Mouse (Mus musculus) gastrocnemius, adult 18-20 months (tissue): ENCODE measurements around the gene Itgb8. TPM values are rescaled to one million over a fixed set of nuclear protein-coding genes. Genes with fewer than 3 reads are reported as not detected.
A peak's percentile ranks its signal among the peaks of the same experiment; 100 is the strongest.

Experiments used
- DNase-seq: peaks from one replicate; pipeline ENCODE4 v3.0.0; 2021; ENCODE audit warnings: low spot score
- long read RNA-seq, 2 experiments: library from polyadenylated mRNA; stranded (forward); transcript quantifications; one replicate each; pipeline ENCODE4 v2.0.0; 2021
- total RNA-seq, 2 experiments: library from RNA; stranded (reverse); gene quantifications; 2 replicates each; pipeline ENCODE4 v1.2.3; 2021

Gene Itgb8
- under 1 TPM; 0.32 to 0.50 TPM for total RNA-seq
- long read RNA-seq, experiment 1: 0 reads
- long read RNA-seq, experiment 2: 0 reads

DNA sequence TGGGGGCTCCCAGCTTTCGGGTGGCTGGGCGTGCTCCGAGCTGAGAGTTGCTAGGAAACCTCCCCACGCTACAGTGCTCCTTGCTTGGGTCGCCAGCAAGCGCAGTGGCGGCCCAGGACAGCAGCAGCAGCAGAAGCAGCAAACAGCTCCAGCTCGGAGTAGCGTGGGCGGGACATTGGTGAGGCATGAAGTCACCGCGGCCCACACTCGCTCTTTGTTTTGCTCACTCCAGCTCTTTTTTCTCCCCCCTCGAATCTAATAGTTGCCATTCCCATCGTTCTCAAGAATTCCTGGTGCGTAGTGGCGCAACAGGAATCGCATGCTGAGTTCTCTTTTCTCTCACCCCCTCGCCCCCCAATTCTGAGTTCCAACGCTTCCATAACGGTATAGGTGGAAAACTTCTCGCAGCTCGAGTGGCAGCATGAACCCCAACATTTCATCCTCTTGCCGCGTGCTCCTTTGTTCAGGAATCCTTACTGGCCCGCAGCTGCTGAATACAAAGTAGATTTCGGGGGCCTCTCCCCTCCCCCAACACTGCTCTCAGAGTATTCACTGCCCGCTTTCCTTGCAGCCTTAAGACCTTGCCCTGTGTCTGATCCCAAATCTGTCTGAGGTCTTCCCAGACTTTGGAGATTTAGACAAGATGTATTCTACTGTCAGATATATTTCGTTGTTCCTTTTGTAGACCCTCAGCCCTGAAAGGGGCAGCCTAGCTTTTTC, at the start of gene Itgb8:
Itgb8 (minus strand) TSS at position 107 of the 720 bp plus-strand sequence.
- peak; percentile 54 for DNase-seq

DNA sequence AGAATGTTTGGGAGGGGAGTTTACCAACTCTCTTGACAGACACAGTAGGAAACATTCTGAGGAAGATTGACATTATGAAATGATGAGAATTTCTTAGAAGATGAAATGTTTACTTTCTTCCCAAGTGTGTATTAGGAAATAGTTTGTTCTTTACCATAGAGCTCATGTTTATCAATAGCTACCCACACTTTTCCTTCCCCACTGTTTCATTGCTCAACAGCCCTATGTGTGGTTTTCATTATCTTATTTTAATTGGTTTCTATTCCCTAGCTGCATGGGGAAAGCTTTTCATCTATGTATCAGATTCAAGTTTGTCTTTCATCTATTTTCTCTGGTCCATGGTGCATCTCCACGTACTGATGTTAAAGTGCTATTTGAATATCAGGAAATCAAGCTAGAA, 37.7 kb upstream of the Itgb8 start:
- no peak for DNase-seq

DNA sequence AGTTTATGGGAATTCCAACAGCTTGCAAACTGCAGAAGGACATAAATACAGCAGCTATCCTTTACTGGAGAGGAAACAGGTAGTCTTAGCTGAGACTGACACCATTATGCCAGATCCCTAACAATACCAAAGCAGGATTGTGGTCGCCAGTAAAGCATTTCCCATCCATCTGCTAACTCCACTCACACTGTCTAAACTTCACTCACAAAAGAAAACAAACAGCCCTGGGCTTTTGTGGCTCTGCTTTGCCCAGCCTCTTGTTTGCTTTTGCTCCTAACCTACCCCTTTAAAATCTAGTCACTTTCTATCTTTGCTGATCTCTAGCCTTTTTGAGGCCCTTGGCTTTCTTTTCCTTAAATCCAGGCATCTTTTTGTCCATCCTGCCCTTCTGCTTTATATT, 35.0 kb upstream of the Itgb8 start:
- no peak for DNase-seq

DNA sequence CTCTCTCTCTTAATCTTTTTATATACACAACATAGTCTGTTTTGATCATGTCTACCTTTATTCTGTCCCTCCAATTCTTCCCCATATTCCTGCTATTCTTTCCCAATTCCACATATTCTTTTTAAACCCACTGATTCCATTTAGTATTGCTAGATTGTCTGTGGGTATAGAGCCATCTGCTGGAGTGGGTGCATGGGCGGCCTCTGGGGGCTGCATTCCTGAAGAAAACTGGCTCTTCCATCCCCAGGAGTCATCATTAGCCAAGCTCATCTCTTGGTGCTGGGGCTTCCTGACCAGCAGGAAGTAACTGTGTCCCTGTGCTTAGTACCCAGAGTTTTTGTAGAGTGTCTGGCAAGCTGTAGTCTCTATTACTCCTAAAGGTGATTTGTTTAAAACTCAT, 33.4 kb upstream of the Itgb8 start:
- DNase-seq: no peak

DNA sequence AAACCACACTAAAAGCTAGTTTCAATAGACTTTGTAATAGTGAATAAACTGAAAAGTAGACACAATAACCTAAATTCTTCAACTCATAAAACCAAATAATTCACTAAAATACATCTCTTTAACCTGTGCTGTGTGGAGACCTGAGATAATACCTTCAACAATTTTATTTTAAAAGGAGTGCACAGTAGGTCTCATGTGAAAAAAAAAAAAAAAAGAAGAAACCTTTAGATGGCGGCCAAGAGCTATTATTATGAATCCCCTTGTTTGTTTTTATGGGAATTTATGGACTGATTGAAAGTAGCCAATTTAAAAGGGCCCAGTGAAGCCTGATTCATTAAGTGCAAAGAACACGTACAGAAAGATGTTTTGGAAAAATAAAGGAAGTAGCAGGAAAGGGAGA, 31.4 kb upstream of the Itgb8 start:
- DNase-seq: no peak

DNA sequence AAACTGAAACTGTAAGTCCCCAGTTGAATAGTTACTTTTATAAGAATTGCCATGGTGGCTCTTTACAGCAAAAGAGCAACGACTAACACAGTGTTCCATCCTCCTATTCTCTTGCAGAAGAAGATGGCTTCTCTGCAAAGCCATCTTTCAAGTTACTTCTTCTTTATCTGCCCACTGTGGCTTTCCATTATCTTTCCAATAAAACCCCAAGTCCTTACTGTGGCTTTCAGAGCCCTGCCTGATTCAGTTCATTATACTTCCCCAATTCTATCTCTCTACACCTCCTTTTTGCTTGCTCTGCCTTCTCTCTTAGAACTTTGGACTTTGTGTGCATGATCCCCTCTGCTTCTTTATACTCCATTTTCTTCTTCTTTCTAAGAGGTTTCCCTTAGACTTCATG, 30.1 kb upstream of the Itgb8 start:
- no peak for DNase-seq

DNA sequence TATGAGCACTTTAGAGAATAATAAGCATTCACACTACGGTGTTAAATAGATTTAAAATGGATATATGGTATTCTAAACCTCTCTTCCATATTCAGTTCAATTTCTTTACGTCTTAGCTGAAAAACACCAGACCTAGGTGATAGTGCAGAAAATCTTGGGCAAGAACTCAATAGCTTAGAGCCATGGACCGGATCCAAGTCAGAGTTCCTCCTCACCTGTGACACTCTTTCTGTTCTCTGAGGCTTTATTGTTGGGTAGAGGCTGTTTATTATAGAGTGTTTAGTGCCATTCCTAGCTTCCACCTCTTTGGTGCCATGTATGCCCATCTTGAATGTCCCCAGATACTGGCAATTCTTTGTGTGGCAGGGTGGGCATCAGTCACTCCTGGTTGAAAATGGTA, 25.9 kb upstream of the Itgb8 start:
- DNase-seq: no peak

DNA sequence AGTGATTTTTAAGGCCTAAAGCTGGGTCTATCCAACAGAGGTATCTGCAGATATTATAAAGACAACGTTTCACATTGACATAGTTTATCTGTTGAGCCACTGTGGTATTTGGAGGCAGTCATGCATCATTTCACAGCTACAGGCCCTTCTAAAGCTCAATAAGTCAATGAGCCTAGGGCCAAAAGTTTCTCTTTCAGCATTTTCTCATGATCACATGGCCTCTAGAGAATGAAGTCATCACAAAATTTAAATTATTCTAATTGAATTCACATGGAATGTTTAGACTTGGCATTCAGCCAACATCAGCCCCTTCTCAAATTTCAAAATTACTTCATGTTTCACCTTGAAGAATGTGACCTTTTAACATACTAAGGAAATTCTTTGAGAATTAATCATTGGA, 10.0 kb upstream of the Itgb8 start:
- no peak for DNase-seq

DNA sequence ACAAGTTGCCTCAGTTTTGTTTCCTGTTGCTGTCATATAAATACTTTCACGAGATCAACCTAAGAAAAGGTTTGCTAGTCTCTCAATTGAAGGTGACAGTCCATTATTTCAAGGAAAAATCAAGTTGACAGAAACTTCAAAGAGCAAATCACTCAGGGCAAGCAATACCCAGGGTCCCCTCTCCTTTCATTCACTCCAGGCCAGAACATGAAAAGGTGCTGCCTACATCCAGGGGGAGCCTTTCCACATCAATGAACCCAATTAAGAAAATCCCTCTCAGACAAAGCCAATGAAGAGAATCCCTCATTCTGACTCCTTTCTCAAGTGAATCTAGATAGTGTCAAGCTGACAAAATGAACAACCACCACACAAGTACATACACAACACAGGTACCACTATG, 2.5 kb upstream of the Itgb8 start:
- no peak for DNase-seq

DNA sequence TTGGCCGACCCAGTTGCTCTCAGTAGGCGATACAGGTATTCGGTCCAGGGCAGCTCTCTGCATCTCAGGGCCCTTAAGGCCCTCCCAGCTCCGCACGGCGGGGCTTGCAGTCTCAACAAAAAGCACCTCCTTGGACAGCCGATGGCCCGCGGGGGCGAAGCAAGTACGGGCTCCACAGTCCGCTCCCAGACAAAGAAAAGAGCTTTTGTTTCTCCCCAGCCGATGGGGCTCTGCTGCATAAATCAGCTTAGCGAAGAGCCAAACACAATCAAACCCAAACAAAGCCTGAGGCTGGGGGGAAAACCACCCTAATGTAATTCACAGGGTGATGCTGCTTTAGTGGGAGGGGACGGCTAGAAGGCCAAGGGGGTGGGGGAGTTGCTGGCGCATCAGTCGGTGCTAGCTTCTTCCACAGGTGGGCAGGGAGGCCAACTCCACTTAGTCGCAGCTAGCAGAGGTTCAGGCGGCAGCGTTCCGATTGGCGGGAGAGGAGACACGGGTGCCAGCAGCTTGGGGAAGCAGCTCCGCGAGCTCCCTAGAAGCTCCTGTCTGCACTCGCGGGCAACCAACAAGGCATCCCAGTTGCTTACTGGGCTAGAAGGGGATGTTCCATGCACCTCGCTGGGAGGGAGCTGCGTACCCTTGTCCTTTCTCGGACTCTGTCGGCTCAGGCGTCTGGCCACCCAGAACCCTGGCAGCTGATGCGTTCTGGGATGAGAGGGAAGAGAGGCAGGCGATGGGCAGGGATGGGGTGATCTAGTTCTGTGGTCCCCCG, 494 bp downstream of the Itgb8 start:
- peak; percentile 15 for DNase-seq

DNA sequence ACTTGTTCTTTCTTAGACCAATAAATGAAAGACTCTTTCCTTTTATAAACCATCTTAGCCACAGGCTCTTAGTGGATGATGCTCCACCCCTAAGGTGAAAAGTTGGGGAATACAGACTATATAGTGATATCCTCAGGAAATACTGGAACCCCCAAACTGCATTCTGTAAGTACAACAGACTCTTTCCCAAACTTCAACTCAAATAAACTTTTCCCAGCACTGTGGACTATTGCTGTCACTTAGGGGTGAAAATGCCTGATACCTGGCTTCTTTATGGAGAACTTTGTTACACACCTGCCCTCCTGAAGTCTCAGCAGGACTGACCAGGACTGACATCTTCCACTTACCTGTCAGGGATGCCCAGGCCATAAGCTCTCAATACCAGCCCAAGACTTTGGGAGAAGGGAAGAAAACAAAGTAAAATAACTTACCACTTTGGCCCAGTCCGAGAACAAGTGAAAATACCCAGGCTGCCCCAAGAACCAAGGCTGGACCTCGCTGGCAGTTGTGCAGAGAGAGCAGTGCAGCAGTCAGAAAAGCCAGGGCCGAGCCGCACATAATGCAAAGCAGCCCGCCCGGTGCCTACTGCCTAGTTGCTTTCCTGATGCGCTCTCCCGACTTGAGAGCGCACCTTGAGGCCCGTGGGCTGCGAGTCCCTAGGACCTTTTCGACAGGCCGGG, 1.2 kb downstream of the Itgb8 start:
- no peak for DNase-seq

DNA sequence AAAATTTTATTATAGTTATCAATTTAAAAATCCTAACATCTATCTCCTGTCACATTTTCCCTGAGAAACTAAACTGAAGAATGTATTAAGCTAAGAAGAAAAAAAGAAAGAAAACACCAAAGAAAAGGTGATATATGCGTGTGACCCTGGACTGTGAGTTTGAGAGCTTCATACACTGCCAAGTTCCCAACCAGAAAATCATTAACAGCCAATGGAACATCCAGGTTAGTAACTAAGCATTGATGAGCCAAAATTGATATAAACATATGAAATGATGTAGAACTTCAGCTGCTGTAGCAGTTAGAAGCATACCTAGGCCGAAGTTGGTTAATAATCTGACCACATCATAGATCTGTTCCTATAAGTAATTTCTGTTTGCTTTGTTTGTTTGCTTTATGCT, 6.8 kb downstream of the Itgb8 start:
- DNase-seq: no peak

DNA sequence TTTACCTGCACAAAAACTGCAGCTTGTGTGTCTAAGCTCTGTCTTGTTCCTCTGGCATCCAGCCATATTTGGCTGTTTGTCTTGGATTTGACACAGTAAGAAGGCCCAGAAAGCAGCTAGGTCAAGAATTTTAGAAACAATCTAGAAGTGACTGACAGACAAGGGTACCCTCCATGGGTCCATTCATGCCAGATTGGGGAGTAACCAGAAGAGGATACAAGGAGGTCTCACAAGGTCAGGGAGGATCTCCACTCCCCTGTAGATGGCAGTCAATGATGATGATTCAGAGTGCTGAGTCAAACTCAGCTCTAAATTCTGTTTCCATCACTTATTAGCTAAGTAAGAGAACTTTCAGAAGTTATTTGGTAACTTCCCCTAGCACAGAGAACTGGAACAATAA, 8.2 kb downstream of the Itgb8 start:
- no peak for DNase-seq

DNA sequence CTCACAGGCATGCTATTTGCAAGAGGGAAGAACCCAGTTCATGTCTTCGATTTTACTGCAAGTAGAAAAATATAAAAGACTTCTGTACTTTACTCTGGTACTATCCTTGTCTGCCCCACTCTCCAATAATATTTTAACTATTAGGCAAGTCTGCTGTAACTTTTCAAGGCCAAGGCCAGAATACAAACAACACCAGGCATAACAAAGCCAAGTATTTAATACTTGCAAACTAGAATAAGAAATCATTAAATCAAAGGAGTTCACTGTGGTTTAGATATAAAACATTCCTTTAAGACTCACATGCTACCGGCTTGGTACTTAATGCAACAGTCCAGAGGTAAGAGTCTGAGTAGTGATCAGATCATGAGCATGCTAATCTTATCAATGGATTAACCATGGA, 9.0 kb downstream of the Itgb8 start:
- no peak for DNase-seq

DNA sequence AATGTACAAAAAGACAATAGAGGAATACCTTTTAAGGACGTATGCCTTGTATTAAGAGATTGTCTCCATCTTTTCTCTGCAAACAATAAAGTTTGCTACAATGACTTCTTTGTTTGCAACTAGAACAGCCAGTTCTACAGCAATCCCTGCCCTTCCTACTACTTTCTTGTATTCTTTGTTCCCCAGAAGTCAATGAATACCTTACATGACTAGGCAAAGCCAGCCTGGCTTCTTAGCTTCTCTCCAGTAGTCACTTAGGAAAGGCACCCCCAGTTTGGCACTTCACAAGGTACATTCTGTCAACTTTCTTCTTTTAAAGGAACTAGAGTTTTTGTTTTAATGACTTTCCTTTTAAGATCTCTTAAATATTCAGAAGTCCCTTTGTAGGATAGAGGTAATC, 10.7 kb downstream of the Itgb8 start:
- DNase-seq: no peak

DNA sequence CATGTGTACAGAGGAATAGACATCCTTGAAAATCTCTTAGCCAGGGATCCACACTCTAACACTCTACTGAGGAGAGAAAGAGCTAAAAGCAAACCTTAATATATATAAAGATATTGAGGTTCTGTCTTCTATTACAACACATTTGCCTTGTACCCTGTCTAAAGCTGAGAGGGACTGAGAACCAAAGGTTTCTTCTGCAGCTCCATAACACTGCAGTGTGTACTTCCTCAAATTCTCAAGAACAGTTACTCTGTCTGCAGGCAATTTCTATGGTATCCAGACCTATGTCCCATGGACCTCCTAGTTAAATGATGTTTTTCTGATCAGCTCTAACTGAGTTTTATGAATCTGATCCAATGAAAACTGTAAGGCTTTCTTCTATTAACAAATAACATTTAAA, 13.9 kb downstream of the Itgb8 start:
- no peak for DNase-seq

DNA sequence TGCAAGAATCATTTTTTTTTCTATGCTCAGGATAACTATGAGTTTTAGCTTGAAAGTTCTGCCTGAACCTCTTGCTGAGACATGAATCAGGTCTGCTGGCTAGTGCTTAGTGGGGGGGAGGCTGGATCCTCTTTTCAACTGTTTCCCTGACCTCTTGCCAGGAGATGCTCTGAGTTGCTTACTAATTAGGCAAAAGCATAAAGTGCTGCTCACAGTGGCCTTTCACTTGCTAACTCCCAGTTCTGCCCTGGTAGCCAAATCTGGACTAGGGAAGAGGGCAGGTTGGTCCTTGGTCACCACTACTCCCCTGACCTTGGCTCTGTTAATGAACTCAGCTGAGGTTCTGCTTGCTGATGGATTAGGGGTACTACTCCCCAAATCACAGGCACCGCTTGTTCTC, 19.2 kb downstream of the Itgb8 start:
- no peak for DNase-seq

DNA sequence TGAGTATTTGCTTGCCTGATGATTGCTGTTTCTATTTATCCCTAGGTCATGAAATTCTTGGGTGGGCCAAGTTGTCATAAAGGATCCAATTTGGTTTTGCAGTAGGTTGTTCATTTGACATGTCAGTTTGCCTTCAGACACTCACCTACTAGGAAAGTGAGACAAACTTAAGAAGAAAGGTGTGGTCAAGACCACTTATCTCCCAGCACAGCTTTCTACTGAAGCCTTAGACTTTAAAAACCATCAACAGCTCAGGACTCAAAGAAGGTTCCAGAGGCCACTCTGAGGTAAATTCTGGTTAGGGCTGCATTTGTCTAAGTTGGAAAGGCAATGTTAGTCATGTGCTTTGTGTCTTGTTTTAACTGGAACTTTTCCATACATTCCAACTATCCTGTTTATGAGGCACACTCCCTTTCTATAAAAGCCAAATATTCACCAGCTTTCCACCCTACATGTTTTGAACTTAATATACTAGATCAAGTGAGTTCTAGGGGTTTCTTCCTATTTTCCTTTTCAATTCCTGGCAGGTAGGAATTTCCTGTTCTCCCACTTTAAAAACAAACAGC, 20.8 kb downstream of the Itgb8 start:
- no peak for DNase-seq

DNA sequence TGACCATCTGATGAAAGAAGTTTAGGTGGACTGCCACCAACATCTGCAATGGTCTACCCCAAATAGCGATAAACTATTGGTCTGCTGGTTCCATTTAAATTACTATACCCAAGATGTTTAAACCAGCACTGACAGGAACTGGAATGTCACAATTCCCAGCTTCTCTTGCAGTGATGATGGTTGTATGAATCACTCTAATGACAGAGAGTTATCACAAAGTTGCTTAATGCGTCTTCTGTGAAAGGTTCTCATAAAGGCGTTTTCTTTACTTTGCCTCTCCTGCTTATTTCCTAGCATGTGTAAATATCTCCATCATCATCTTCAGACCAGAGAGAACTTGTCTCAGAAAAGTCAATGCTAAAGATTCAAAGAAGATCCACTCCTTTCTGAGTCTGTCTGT, 23.4 kb downstream of the Itgb8 start:
- DNase-seq: no peak

DNA sequence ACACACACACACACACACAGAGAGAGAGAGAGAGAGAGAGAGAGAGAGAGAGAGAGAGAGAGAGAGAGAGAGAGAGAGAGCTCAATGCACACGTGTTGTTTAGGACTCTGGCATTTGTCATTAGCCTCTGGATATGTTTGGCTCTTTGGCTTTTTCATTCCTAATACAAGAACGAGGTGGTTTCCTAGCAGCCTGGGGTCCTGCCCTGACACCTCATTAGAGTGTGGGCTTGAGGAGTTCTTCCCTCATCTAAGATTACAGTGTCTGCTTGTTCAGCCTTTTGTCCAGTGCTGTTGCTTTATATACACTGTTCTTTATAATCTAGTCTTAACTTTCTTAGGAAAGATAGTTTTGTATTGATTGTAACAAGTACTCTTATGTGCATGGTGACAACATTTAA, 27.1 kb downstream of the Itgb8 start:
- no peak for DNase-seq

DNA sequence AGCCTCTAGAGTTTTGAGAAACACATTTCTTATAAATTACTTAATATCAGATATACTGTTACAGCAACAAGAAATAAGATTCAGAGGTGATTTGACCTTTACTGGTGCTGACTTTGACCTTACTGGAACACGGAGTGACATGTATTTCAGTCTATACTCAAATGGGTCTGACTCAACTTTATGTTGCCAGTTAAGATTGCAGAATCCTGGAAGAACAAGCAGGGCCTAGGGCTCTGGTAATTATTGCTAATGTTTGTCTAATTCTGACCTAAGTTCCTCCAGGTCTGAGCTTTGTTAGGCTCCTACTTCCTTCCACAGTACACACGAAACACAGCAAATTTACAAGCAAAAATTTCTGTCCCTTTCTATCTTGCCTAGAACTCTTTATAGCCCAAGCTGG, 28.0 kb downstream of the Itgb8 start:
- no peak for DNase-seq

DNA sequence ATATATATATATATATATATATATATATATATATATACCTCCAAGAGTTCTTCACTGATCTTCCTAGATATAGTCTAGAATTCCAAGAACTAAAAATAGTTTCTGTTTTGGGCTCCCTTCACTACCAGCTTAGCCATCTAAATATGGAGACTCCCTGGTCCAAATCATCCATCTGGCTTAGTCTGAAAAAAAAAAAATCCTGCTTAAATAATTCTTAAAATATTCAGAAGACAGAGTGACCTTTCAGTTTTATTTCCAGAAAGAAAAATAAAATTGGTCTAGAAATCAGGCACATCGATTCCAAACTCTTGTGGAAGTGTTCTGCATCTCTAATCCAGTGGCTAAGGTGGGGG, 28.6 kb downstream of the Itgb8 start:
- DNase-seq: no peak
